In the genomic region with DNA sequence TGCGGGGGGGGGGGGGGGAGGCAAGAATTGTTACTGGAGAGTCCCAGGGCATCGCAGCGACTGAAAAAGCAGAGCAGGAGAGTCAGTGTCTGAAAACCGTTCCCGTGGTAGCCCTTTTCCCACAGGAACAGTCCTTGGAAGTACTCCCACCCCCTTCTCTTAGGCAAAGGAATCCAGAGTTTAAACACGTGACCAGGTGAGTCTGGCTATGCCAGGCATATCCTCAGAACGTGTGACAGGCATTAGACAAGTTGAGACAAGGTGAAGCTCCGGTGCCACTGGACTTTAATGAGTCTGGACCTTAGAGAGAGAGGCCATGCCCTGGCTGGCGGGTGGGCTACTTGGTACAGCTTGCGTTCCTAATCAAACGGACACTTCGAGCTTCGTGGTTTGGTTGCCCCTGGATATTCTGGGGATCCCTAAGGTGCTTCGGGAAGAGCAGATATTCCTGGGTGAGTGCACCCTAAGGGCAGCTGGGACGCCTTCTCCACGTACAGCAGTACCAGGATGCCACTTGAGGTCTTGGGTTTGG, we compare ENCODE assay signal across 9 mouse cellular contexts. TPM values are rescaled to one million over a fixed set of nuclear protein-coding genes. Genes with fewer than 3 reads are reported as not detected.
DNase-seq lines count a peak whose midpoint lies in the region; ATAC-seq and TF ChIP-seq lines count a peak whose summit lies in the region.
"Had no signal": no experiment of that assay in that cellular context is flagged by ENCODE, and none has a peak within 500 bp of the region (broad histone marks: within the 10 kb centered on the region; RNA-seq: fewer than 3 reads in every experiment).

No protein-coding gene starts in this region.

- H3K9ac ChIP-seq in heart, embryonic 14.5 days (ENCODE audit: low read length), result peak overlapping the region; percentile 81
- no peak overlapping the region for H3K9ac ChIP-seq in hindbrain, embryonic 11.5 days (ENCODE audit: low read depth, low read length)
- H3K9ac ChIP-seq in midbrain, embryonic 12.5 days (replicated peaks), result peak overlapping the region; percentile 57; the same call in 1 of the 2 replicates

- H3K4me2 ChIP-seq in heart, embryonic 14.5 days (ENCODE audit: low read length), result peak overlapping the region; percentile 93
- H3K4me2 ChIP-seq in hindbrain, embryonic 11.5 days (replicated peaks; ENCODE audit: low read depth, low read length), result peak overlapping the region; percentile 96
- peak overlapping the region; percentile 95 for H3K4me2 ChIP-seq in midbrain, embryonic 12.5 days (replicated peaks)

- peak overlapping the region in 1 of 2 experiments; percentile 69; a peak in 1 of 4 replicates for H3K27ac ChIP-seq in heart, embryonic 14.5 days (replicated peaks in 1 of 2; ENCODE audit: control insufficient read depth in 1 of 2, insufficient read depth in 1 of 2, low read depth in 2 of 2, low read length in 2 of 2)
- H3K27ac ChIP-seq in bone marrow, adult 2 months (ENCODE audit: control insufficient read depth, insufficient read depth, low read depth, low read length, poor library complexity), result no peak overlapping the region
- H3K27ac ChIP-seq in hindbrain, embryonic 11.5 days (ENCODE audit: low read depth, low read length), result no peak overlapping the region
- no peak overlapping the region for H3K27ac ChIP-seq in midbrain, embryonic 12.5 days (replicated peaks)

- intact Hi-C loops in heart, postnatal 14 days (cut with DNase I), result loop anchor here (5.0 kb wide), 1 partner anchor 53 kb away; no protein-coding TSS in a partner anchor

- no peak for ATAC-seq in heart, embryonic 14.5 days (ENCODE audit: insufficient number of reproducible peaks, insufficient read depth, low FRiP score, low read depth)
- peak; percentile 3; the same call in 1 of the 2 replicates for ATAC-seq in hindbrain, embryonic 11.5 days (ENCODE audit: low FRiP score)
- 0 out of 2 replicates have a peak, but pooled peaks have one; percentile 0 for ATAC-seq in midbrain, embryonic 12.5 days (ENCODE audit: low FRiP score, low read depth)

- peak overlapping the region; percentile 58 to 87 for H3K4me3 ChIP-seq in heart, embryonic 14.5 days (ENCODE audit: control insufficient read depth in 1 of 2, insufficient read depth in 1 of 2, low read depth in 1 of 2, low read length in 2 of 2)
- peak overlapping the region; percentile 52 for H3K4me3 ChIP-seq in bone marrow, adult 2 months (replicated peaks; ENCODE audit: control insufficient read depth, low read depth, low read length)
- H3K4me3 ChIP-seq in hindbrain, embryonic 11.5 days (ENCODE audit: low read depth, low read length), result peak overlapping the region; percentile 73
- H3K4me3 ChIP-seq in midbrain, embryonic 12.5 days, result peak overlapping the region; percentile 81

- H3K4me1 ChIP-seq in heart, embryonic 14.5 days (ENCODE audit: control insufficient read depth in 2 of 2, insufficient read depth in 2 of 2, low read length in 2 of 2), result peaks cover 12 to 31% of the 10 kb centered on the region in 2 experiments; a peak in 3 of 4 replicates
- peaks cover 5% of the 10 kb centered on the region; the same call in 1 of the 2 replicates for H3K4me1 ChIP-seq in bone marrow, adult 2 months (ENCODE audit: control insufficient read depth, insufficient read depth, low read length)
- peaks cover 4% of the 10 kb centered on the region; the same call in 1 of the 2 replicates for H3K4me1 ChIP-seq in hindbrain, embryonic 11.5 days (replicated peaks; ENCODE audit: control insufficient read depth, insufficient read depth, low read length)
- H3K4me1 ChIP-seq in midbrain, embryonic 12.5 days, result peaks cover 34% of the 10 kb centered on the region

- no peaks in the 10 kb centered on the region for H3K9me3 ChIP-seq in heart, embryonic 14.5 days (ENCODE audit: control insufficient read depth, low read length)
- no peaks in the 10 kb centered on the region for H3K9me3 ChIP-seq in hindbrain, embryonic 11.5 days (ENCODE audit: control insufficient read depth, low read length)
- H3K9me3 ChIP-seq in midbrain, embryonic 12.5 days, result no peaks in the 10 kb centered on the region

- no peaks in the 10 kb centered on the region for H3K36me3 ChIP-seq in heart, embryonic 14.5 days (ENCODE audit: control insufficient read depth, insufficient read depth, low read length)
- no peaks in the 10 kb centered on the region for H3K36me3 ChIP-seq in hindbrain, embryonic 11.5 days (ENCODE audit: control insufficient read depth, insufficient read depth, low read length)
- H3K36me3 ChIP-seq in midbrain, embryonic 12.5 days, result no peaks in the 10 kb centered on the region
- H3K36me3 ChIP-seq: G1E had no signal

- no peak for TF ChIP-seq CTCF in bone marrow, adult 2 months (IDR thresholded peaks at IDR 0.05; ENCODE audit: control insufficient read depth, insufficient read depth, low read length)

- DNase-seq in heart, postnatal 14 days, result no peak
- DNase-seq in hindbrain, embryonic 11.5 days (ENCODE audit: low spot score), result peak; percentile 38
- DNase-seq in right cerebral cortex, postnatal 10 days (ENCODE audit: low spot score in 2 of 2), result no peak
- no peak for DNase-seq in gastrocnemius, adult 18-20 months (ENCODE audit: low spot score)
- no peak for DNase-seq in adrenal gland, postnatal 10 days

- no peaks in the 10 kb centered on the region for H3K27me3 ChIP-seq in heart, embryonic 14.5 days (ENCODE audit: control insufficient read depth, insufficient read depth, low read length)
- peaks cover 4% of the 10 kb centered on the region for H3K27me3 ChIP-seq in hindbrain, embryonic 11.5 days (ENCODE audit: control insufficient read depth, insufficient read depth, low read length)
- H3K27me3 ChIP-seq in midbrain, embryonic 12.5 days, result peaks cover 23% of the 10 kb centered on the region

- 17% methylated on average over 16 of the region's 16 CpGs for WGBS in heart, embryonic 14.5 days
- 32% methylated on average over 16 of the region's 16 CpGs for WGBS in bone marrow, adult 2 months
- 12% methylated on average over 16 of the region's 16 CpGs for WGBS in hindbrain, embryonic 11.5 days
- 11% methylated on average over 16 of the region's 16 CpGs for WGBS in midbrain, embryonic 12.5 days

- TF ChIP-seq POLR2A in bone marrow, adult 2 months (IDR thresholded peaks at IDR 0.05; ENCODE audit: borderline replicate concordance, control insufficient read depth, low read depth, low read length), result no peak

RNA-seq across cellular contexts. Expression of a gene that starts 1.6 kb away (rescaled TPM):
- polyA plus RNA-seq in heart, embryonic 14.5 days (2014; fragmentation: Nextera tagmentation; extraction: Ambion mirVana), result 10.2 and 10.4 TPM in 2 replicates
- 10 to 100 TPM; 12.3 to 13.7 TPM for total RNA-seq in heart, postnatal 14 days (2021)
- polyA plus RNA-seq in bone marrow, adult 2 months (2011; ENCODE audit: insufficient read depth, insufficient read length, low replicate concordance, missing spikeins), result 4.4 and 6.7 TPM in 2 replicates
- polyA plus RNA-seq in hindbrain, embryonic 11.5 days (2014; fragmentation: Nextera tagmentation; extraction: Ambion mirVana), result 8.1 TPM in 2 replicates
- polyA plus RNA-seq in midbrain, embryonic 12.5 days (2016; fragmentation: Nextera tagmentation; extraction: Ambion mirVana), result 5.2 and 6.3 TPM in 2 replicates
- total RNA-seq in gastrocnemius, adult 18-20 months (2021), result 1 to 10 TPM; 3.0 to 3.7 TPM
- total RNA-seq in adrenal gland, postnatal 10 days (2021), result 10 to 100 TPM; 28.8 to 30.7 TPM
- polyA plus RNA-seq: G1E had no signal
